Mouse (Mus musculus) Patski (cell line): ENCODE measurements around the gene C1rl. TPM values are rescaled to one million over a fixed set of nuclear protein-coding genes. Genes with fewer than 3 reads are reported as not detected.
"Not testable (repeated sequence)": the region's sequence is repeated elsewhere in the genome, so short reads cannot be mapped to it uniquely, and the experiment has no call there.

ENCODE experiments used
- ATAC-seq: fragments of 100-300 bp; one replicate; pipeline ENCODE4 v1.8.0; 2021
- CTCF ChIA-PET: fragments of 350-600 bp; sonication (Branson Sonifier 250); formaldehyde crosslinking; loops from one replicate; lab custom pipeline; 2022; ENCODE audit warnings: inconsistent platforms; lab: Charles Lee
- POLR2A ChIA-PET: fragments of 350-600 bp; sonication (Branson Sonifier 250); formaldehyde crosslinking; loops from one replicate; lab custom pipeline; 2022; ENCODE audit warnings: antibody characterized with exemption, inconsistent platforms; lab: Charles Lee
- DNase-seq: peaks from one replicate; pipeline ENCODE4 v3.0.0-alpha.2; 2011; ENCODE audit warnings: low read depth, low spot score
- H3K27me3 ChIP-seq: fragments of 371-371 bp; one replicate; pipeline ENCODE4 v1.5.1; 2021
- CTCF ChIP-seq: fragments of 100-300 bp; IDR thresholded peaks from one replicate; pipeline ENCODE4 v1.5.1; 2021
- in situ Hi-C: fragments of 300-500 bp; cut with MboI; formaldehyde crosslinking; loops from 3 replicates; pipeline ENCODE4 v1.11.1; 2018; ENCODE audit warnings: low pct_unique_long_range_greater_than_20kb, mixed read lengths
- polyA plus RNA-seq: library from polyadenylated mRNA; unstranded; gene quantifications from one replicate; pipeline ENCODE4 v1.2.3, GENCODE M21; 2021

The C1rl gene
- polyA plus RNA-seq, 1 experiment from 2014 or later: 20.3 TPM

GRCm38 (mm10) chr6:124480295-124480694 is 12.6 kb upstream of the C1rl start:
- POLR2A ChIA-PET: no interaction called here
- no peak for DNase-seq
- H3K27me3 ChIP-seq: no peaks in the 10 kb centered on the region
- TF ChIP-seq CTCF: peak; percentile 57
- CTCF ChIA-PET: interaction anchor here (1.4 kb wide), 1 partner anchor 61 kb away, joined by 3 read pairs; no protein-coding TSS in a partner anchor
- no peak for ATAC-seq
- in situ Hi-C loops: loop anchor here (25.0 kb wide), 1 partner anchor 282 kb away; the partner anchor contains the start of genes Atn1, Eno2 and Gm45234

GRCm38 (mm10) chr6:124481571-124481970 is 11.3 kb upstream of the C1rl start:
- TF ChIP-seq CTCF: peak; percentile 71
- in situ Hi-C loops: loop anchor here (25.0 kb wide), 1 partner anchor 281 kb away; the partner anchor contains the start of genes Atn1, Eno2 and Gm45234
- peak; percentile 19 for ATAC-seq
- CTCF ChIA-PET: interaction anchor here (1.0 to 1.8 kb wide), 4 partner anchors 11 to 60 kb away, joined by 3 to 6 read pairs (median 4); partner anchors contain the start of gene C1rl
- POLR2A ChIA-PET: no interaction called here
- no peak for DNase-seq
- H3K27me3 ChIP-seq: no peaks in the 10 kb centered on the region

- in situ Hi-C loops: loop anchor here (25.0 kb wide), 1 partner anchor 278 kb away; the partner anchor contains the start of genes Atn1, Eno2 and Gm45234
- CTCF ChIA-PET: interaction anchor here (1.9 kb wide), 1 partner anchor 58 kb away, joined by 7 read pairs; the partner anchor contains the start of gene C1s1
- POLR2A ChIA-PET, ATAC-seq, DNase-seq, H3K27me3 ChIP-seq: not testable (repeated sequence)
Observed at GRCm38 (mm10) chr6:124483831-124484230, 9.1 kb upstream of the C1rl start.

GRCm38 (mm10) chr6:124484851-124485250 is 8.1 kb upstream of the C1rl start:
- POLR2A ChIA-PET: interaction anchor here (0.5 kb wide), 1 partner anchor 225 kb away, joined by 4 read pairs; no protein-coding TSS in a partner anchor
- no peaks in the 10 kb centered on the region for H3K27me3 ChIP-seq
- in situ Hi-C loops: loop anchor here (25.0 kb wide), 1 partner anchor 277 kb away; the partner anchor contains the start of genes Atn1, Eno2 and Gm45234
- ATAC-seq: peak; percentile 86
- CTCF ChIA-PET: interaction anchor here (0.8 kb wide), 1 partner anchor 218 kb away, joined by 3 read pairs; no protein-coding TSS in a partner anchor
- TF ChIP-seq CTCF: no peak
- peak; percentile 70 for DNase-seq

GRCm38 (mm10) chr6:124485414-124486144 is 7.3 kb upstream of the C1rl start:
- ChIA-PET CTCF (no interaction called here), POLR2A (interaction anchor here (0.5 kb wide), 1 partner anchor 224 kb away, joined by 4 read pairs; no protein-coding TSS in a partner anchor)
- no peak for DNase-seq
- H3K27me3 ChIP-seq: no peaks in the 10 kb centered on the region
- no peak for ATAC-seq
- no peak for TF ChIP-seq CTCF
- in situ Hi-C loops: loop anchor here (25.0 kb wide), 1 partner anchor 277 kb away; the partner anchor contains the start of genes Atn1, Eno2 and Gm45234

GRCm38 (mm10) chr6:124487509-124487908 is 5.4 kb upstream of the C1rl start:
- ChIA-PET POLR2A (no interaction called here), CTCF (interaction anchor here (3.4 kb wide), 1 partner anchor 14 kb away, joined by 7 read pairs; no protein-coding TSS in a partner anchor)
- no peak for DNase-seq
- in situ Hi-C loops: loop anchor here (25.0 kb wide), 1 partner anchor 275 kb away; the partner anchor contains the start of genes Atn1, Eno2 and Gm45234
- no peak for ATAC-seq
- TF ChIP-seq CTCF: no peak
- H3K27me3 ChIP-seq: no peaks in the 10 kb centered on the region

GRCm38 (mm10) chr6:124488952-124489351 is 4.0 kb upstream of the C1rl start:
- TF ChIP-seq CTCF: no peak
- ATAC-seq: no peak
- DNase-seq: no peak
- in situ Hi-C loops: loop anchor here (25.0 kb wide), 1 partner anchor 273 kb away; the partner anchor contains the start of genes Atn1, Eno2 and Gm45234
- POLR2A ChIA-PET: interaction anchor here (0.6 kb wide), 1 partner anchor 273 kb away, joined by 3 read pairs; no protein-coding TSS in a partner anchor
- CTCF ChIA-PET: interaction anchor here (1.1 to 3.4 kb wide), 2 partner anchors 13 to 16 kb away, joined by 3 to 7 read pairs; no protein-coding TSS in a partner anchor
- no peaks in the 10 kb centered on the region for H3K27me3 ChIP-seq

- DNase-seq: no peak
- CTCF ChIA-PET: no interaction called here
- in situ Hi-C loops: loop anchor here (25.0 kb wide), 1 partner anchor 271 kb away; the partner anchor contains the start of genes Atn1, Eno2 and Gm45234
Observed at GRCm38 (mm10) chr6:124491427-124491826, 1.5 kb upstream of the C1rl start.

GRCm38 (mm10) chr6:124493886-124494285 is 973 bp downstream of the C1rl start:
- CTCF ChIA-PET: interaction anchor here (0.7 to 2.7 kb wide), 4 partner anchors 12 to 169 kb away, joined by 3 to 10 read pairs (median 5); partner anchors contain the start of genes C1s1, Lpcat3 and Pex5
- no peak for ATAC-seq
- in situ Hi-C loops: loop anchor here (25.0 kb wide), 1 partner anchor 268 kb away; the partner anchor contains the start of genes Atn1, Eno2 and Gm45234
- POLR2A ChIA-PET: no interaction called here
- no peaks in the 10 kb centered on the region for H3K27me3 ChIP-seq
- no peak for DNase-seq
- TF ChIP-seq CTCF: no peak

More at GRCm38 (mm10) chr6:124491427-124491826, 1.5 kb upstream of the C1rl start:
- POLR2A ChIA-PET: no interaction called here
- no peaks in the 10 kb centered on the region for H3K27me3 ChIP-seq
- TF ChIP-seq CTCF: no peak
- ATAC-seq: no peak

- ATAC-seq (no peak), DNase-seq (no peak)
- no peaks in the 10 kb centered on the region for H3K27me3 ChIP-seq
- in situ Hi-C loops: loop anchor here (25.0 kb wide), 1 partner anchor 266 kb away; the partner anchor contains the start of genes Atn1, Eno2 and Gm45234
- ChIA-PET CTCF (no interaction called here), POLR2A (no interaction called here)
- no peak for TF ChIP-seq CTCF
Observed at GRCm38 (mm10) chr6:124496054-124496453, 3.1 kb downstream of the C1rl start.
